Mouse (Mus musculus): ENCODE data around the gene U2surp. TPM values are rescaled to one million over a fixed set of nuclear protein-coding genes. Genes with fewer than 3 reads are reported as not detected.
"Not testable (repeated sequence)": the region's sequence is repeated elsewhere in the genome, so short reads cannot be mapped to it uniquely, and the experiment has no call there.

The U2surp gene
- total RNA-seq, 2 experiments from 2014 or later, result 67.6 to 69.0 TPM

GRCm38 (mm10) chr9:95527676-95528075 lies 15.9 kb upstream of the U2surp start:
- DNase-seq (ENCODE audit: extremely low spot score in 1 of 2, low spot score in 2 of 2), result no peak
- no peak for TF ChIP-seq CTCF (IDR thresholded peaks at IDR 0.05)
- intact Hi-C loops (cut with DNase I), result no loop called here
- Histone ChIP-seq H3K4me3 (no peak overlapping the region), H3K27ac (no peak overlapping the region)

GRCm38 (mm10) chr9:95525961-95526360 lies 14.2 kb upstream of the U2surp start:
- intact Hi-C loops (cut with DNase I), result no loop called here
- no peak overlapping the region for H3K27ac ChIP-seq
- DNase-seq (ENCODE audit: extremely low spot score in 1 of 2, low spot score in 2 of 2), result no peak
- peak; percentile 8 for TF ChIP-seq CTCF (IDR thresholded peaks at IDR 0.05)
- no peak overlapping the region for H3K4me3 ChIP-seq

GRCm38 (mm10) chr9:95525376-95525775 lies 13.6 kb upstream of the U2surp start:
- Histone ChIP-seq H3K27ac (no peak overlapping the region), H3K4me3 (no peak overlapping the region)
- TF ChIP-seq CTCF (IDR thresholded peaks at IDR 0.05), result no peak
- DNase-seq (ENCODE audit: extremely low spot score in 1 of 2, low spot score in 2 of 2), result no peak
- intact Hi-C loops (cut with DNase I), result no loop called here

- Histone ChIP-seq H3K27ac (no peak overlapping the region), H3K4me3 (no peak overlapping the region)
- no peak for DNase-seq (ENCODE audit: extremely low spot score in 1 of 2, low spot score in 2 of 2)
- intact Hi-C loops (cut with DNase I), result no loop called here
- TF ChIP-seq CTCF (IDR thresholded peaks at IDR 0.05), result no peak
Observed at GRCm38 (mm10) chr9:95522561-95522960, 10.8 kb upstream of the U2surp start.

GRCm38 (mm10) chr9:95521566-95521965 lies 9.8 kb upstream of the U2surp start:
- Histone ChIP-seq H3K27ac (no peak overlapping the region), H3K4me3 (no peak overlapping the region)
- TF ChIP-seq CTCF (IDR thresholded peaks at IDR 0.05), result no peak
- intact Hi-C loops (cut with DNase I), result no loop called here
- no peak for DNase-seq (ENCODE audit: extremely low spot score in 1 of 2, low spot score in 2 of 2)

- Histone ChIP-seq H3K4me3 (no peak overlapping the region), H3K27ac (no peak overlapping the region)
- TF ChIP-seq CTCF (IDR thresholded peaks at IDR 0.05), result no peak
- intact Hi-C loops (cut with DNase I), result no loop called here
- no peak for DNase-seq (ENCODE audit: extremely low spot score in 1 of 2, low spot score in 2 of 2)
Observed at GRCm38 (mm10) chr9:95521031-95521430, 9.2 kb upstream of the U2surp start.

- TF ChIP-seq CTCF (IDR thresholded peaks at IDR 0.05), result no peak
- Histone ChIP-seq H3K4me3 (no peak overlapping the region), H3K27ac (no peak overlapping the region)
- no peak for DNase-seq (ENCODE audit: extremely low spot score in 1 of 2, low spot score in 2 of 2)
- intact Hi-C loops (cut with DNase I), result no loop called here
Observed at GRCm38 (mm10) chr9:95520563-95520962, 8.8 kb upstream of the U2surp start.

GRCm38 (mm10) chr9:95514361-95514760 lies 2.6 kb upstream of the U2surp start:
- H3K27ac ChIP-seq, H3K4me3 ChIP-seq: not testable (repeated sequence)
- DNase-seq (ENCODE audit: extremely low spot score in 1 of 2, low spot score in 2 of 2), result peak in 1 of 2 experiments; percentile 19
- intact Hi-C loops (cut with DNase I), result loop anchor here (5.0 kb wide), 2 partner anchors 233 to 343 kb away; partner anchors contain the start of gene Atr

GRCm38 (mm10) chr9:95513776-95514175 lies 2.0 kb upstream of the U2surp start:
- no peak for TF ChIP-seq CTCF (IDR thresholded peaks at IDR 0.05)
- DNase-seq (ENCODE audit: extremely low spot score in 1 of 2, low spot score in 2 of 2), result no peak
- H3K27ac ChIP-seq, result no peak overlapping the region
- H3K4me3 ChIP-seq, result no peak overlapping the region
- intact Hi-C loops (cut with DNase I), result loop anchor here (2.0 to 5.0 kb wide), 3 partner anchors 45 to 344 kb away; partner anchors contain the start of genes Atr and Paqr9

- peak overlapping the region; percentile 85 for H3K4me3 ChIP-seq
- DNase-seq (ENCODE audit: extremely low spot score in 1 of 2, low spot score in 2 of 2), result no peak
- H3K27ac ChIP-seq, result peak overlapping the region; percentile 93
- no peak; the same call in 1 of the 2 replicates for TF ChIP-seq CTCF (IDR thresholded peaks at IDR 0.05)
- intact Hi-C loops (cut with DNase I), result loop anchor here (2.0 to 5.0 kb wide), 3 partner anchors 46 to 345 kb away; partner anchors contain the start of genes Atr and Paqr9
Observed at GRCm38 (mm10) chr9:95512331-95513030, 685 bp upstream of the U2surp start.

GRCm38 (mm10) chr9:95510693-95511404 lies 947 bp downstream of the U2surp start:
- TF ChIP-seq CTCF (IDR thresholded peaks at IDR 0.05), result no peak
- peak overlapping the region; percentile 85 for H3K4me3 ChIP-seq
- no peak for DNase-seq (ENCODE audit: extremely low spot score in 1 of 2, low spot score in 2 of 2)
- intact Hi-C loops (cut with DNase I), result loop anchor here (5.0 kb wide), 2 partner anchors 236 to 346 kb away; partner anchors contain the start of gene Atr
- H3K27ac ChIP-seq, result peak overlapping the region; percentile 91

- Histone ChIP-seq H3K4me3 (no peak overlapping the region), H3K27ac (no peak overlapping the region)
- TF ChIP-seq CTCF (IDR thresholded peaks at IDR 0.05), result no peak
- no peak for DNase-seq (ENCODE audit: extremely low spot score in 1 of 2, low spot score in 2 of 2)
- intact Hi-C loops (cut with DNase I), result no loop called here
Observed at GRCm38 (mm10) chr9:95505666-95506065, 6.1 kb downstream of the U2surp start.
